Mouse (Mus musculus) neural tube, embryonic 11.5 days (tissue): ENCODE results near the gene Smim9. TPM values are rescaled to one million over a fixed set of nuclear protein-coding genes. Genes with fewer than 3 reads are reported as not detected.

Experiments used
- ATAC-seq: fragments of 200-750 bp; cut with Nextera tagmentation; 2 replicates; pipeline ENCODE4 v1.8.0; 2017; ENCODE audit warnings: moderate number of reproducible peaks, mild to moderate bottlenecking, moderate TSS enrichment, moderate library complexity; ENCODE audit not compliant: insufficient read depth, low FRiP score, low TSS enrichment
- DNase-seq: peaks from one replicate; pipeline ENCODE4 v3.0.0-alpha.2; 2015; ENCODE audit warnings: low spot score
- H3K27ac ChIP-seq: fragments of 300-500 bp; sonication (generic); 2 replicates; pipeline ENCODE4 v1.5.1; 2014; ENCODE audit warnings: low read depth, mild to moderate bottlenecking, low read length
- H3K27me3 ChIP-seq: fragments of 300-500 bp; sonication (generic); 2 replicates; pipeline ENCODE4 v1.6.1; 2014; ENCODE audit warnings: mild to moderate bottlenecking, low read length, mixed read lengths; ENCODE audit not compliant: control insufficient read depth, insufficient read depth
- H3K36me3 ChIP-seq: fragments of 300-500 bp; sonication (generic); 2 replicates; pipeline ENCODE4 v1.6.1; 2014; ENCODE audit warnings: mild to moderate bottlenecking, low read length, moderate library complexity, mixed read lengths; ENCODE audit not compliant: control insufficient read depth, insufficient read depth
- H3K4me1 ChIP-seq: fragments of 300-500 bp; sonication (generic); 2 replicates; pipeline ENCODE4 v1.6.1; 2014; ENCODE audit warnings: low read length, mixed read lengths; ENCODE audit not compliant: control insufficient read depth, insufficient read depth
- H3K4me2 ChIP-seq: fragments of 300-500 bp; sonication (generic); 2 replicates; pipeline ENCODE4 v1.6.1; 2014; ENCODE audit warnings: low read depth, mild to moderate bottlenecking, moderate library complexity
- H3K4me3 ChIP-seq: fragments of 300-500 bp; sonication (generic); 2 replicates; pipeline ENCODE4 v1.5.1; 2014; ENCODE audit warnings: low read depth, low read length
- H3K9ac ChIP-seq: fragments of 300-500 bp; sonication (generic); 2 replicates; pipeline ENCODE4 v1.6.1; 2014; ENCODE audit warnings: mild to moderate bottlenecking, low read length
- H3K9me3 ChIP-seq: fragments of 300-500 bp; sonication (generic); 2 replicates; pipeline ENCODE4 v1.6.1; 2016; ENCODE audit warnings: low read length; ENCODE audit not compliant: control insufficient read depth
- WGBS: fragments of 180-500 bp; shearing (Covaris S2); extraction: QIAGEN DNeasy Blood & Tissue Kit; methylation state at CpG from one replicate; pipeline ENCODE4 v1.1.7; 2014; 5-methylcytosine and 5-hydroxymethylcytosine counted together
- polyA plus RNA-seq: library from polyadenylated mRNA; unstranded; fragments of >200 nt; fragmentation: Nextera tagmentation; extraction: Ambion mirVana; gene quantifications from 2 replicates; pipeline ENCODE4 v1.2.1, GENCODE M21; 2014

Smim9 gene
- polyA plus RNA-seq, 1 experiment from 2014 or later, result not detected

- H3K9ac ChIP-seq, result peak within 1 kb of the TSS; percentile 52
- WGBS, result 22% methylated on average over 36 of the region's 36 CpGs
- H3K27me3 ChIP-seq, result no peaks in the 10 kb centered on the region
- H3K9me3 ChIP-seq, result no peaks in the 10 kb centered on the region
- H3K36me3 ChIP-seq, result no peaks in the 10 kb centered on the region
- no peak within 1 kb of the TSS for H3K27ac ChIP-seq
- peak; percentile 82 for DNase-seq
- peak within 1 kb of the TSS; percentile 46 for H3K4me2 ChIP-seq
- H3K4me3 ChIP-seq, result peak within 1 kb of the TSS; percentile 41
- ATAC-seq, result peak; percentile 97
- no peaks in the 10 kb centered on the region for H3K4me1 ChIP-seq
These were observed 33.0 kb downstream of the Smim9 start, which contains the start of gene Mpp1 for GRCm38 (mm10) chrX:75130467-75131160. TSS of gene Mpp1 (minus strand) at chrX:75131016.

GRCm38 (mm10) chrX:75129474-75129873 is 34.1 kb downstream of the Smim9 start:
- Histone ChIP-seq H3K27me3 (no peaks in the 10 kb centered on the region), H3K4me3 (no peak overlapping the region), H3K9ac (no peak overlapping the region), H3K4me2 (no peak overlapping the region), H3K36me3 (no peaks in the 10 kb centered on the region), H3K27ac (no peak overlapping the region), H3K9me3 (no peaks in the 10 kb centered on the region), H3K4me1 (no peaks in the 10 kb centered on the region)
- 60% methylated on average over 2 of the region's 2 CpGs for WGBS
- DNase-seq (no peak), ATAC-seq (no peak)

- no peaks in the 10 kb centered on the region for H3K36me3 ChIP-seq
- H3K27ac ChIP-seq, result no peak overlapping the region
- no peaks in the 10 kb centered on the region for H3K9me3 ChIP-seq
- no peak overlapping the region for H3K9ac ChIP-seq
- H3K4me1 ChIP-seq, result no peaks in the 10 kb centered on the region
- no peaks in the 10 kb centered on the region for H3K27me3 ChIP-seq
- H3K4me3 ChIP-seq, result no peak overlapping the region
- no peak overlapping the region for H3K4me2 ChIP-seq
- DNase-seq (no peak), ATAC-seq (no peak)
These were observed 35.1 kb downstream of the Smim9 start for GRCm38 (mm10) chrX:75128333-75128980.

- ATAC-seq, result no peak
- no peak overlapping the region for H3K4me2 ChIP-seq
- H3K27me3 ChIP-seq, result no peaks in the 10 kb centered on the region
- H3K27ac ChIP-seq, result no peak overlapping the region
- no peaks in the 10 kb centered on the region for H3K9me3 ChIP-seq
- H3K36me3 ChIP-seq, result no peaks in the 10 kb centered on the region
- H3K9ac ChIP-seq, result no peak overlapping the region
- no peak for DNase-seq
- H3K4me1 ChIP-seq, result no peaks in the 10 kb centered on the region
- no peak overlapping the region for H3K4me3 ChIP-seq
These were observed 36.7 kb downstream of the Smim9 start for GRCm38 (mm10) chrX:75126893-75127292.

GRCm38 (mm10) chrX:75125606-75126005 is 38.0 kb downstream of the Smim9 start:
- DNase-seq (no peak), ATAC-seq (no peak)
- no peak overlapping the region for H3K4me2 ChIP-seq
- H3K4me3 ChIP-seq, result no peak overlapping the region
- no peaks in the 10 kb centered on the region for H3K9me3 ChIP-seq
- no peak overlapping the region for H3K9ac ChIP-seq
- H3K4me1 ChIP-seq, result no peaks in the 10 kb centered on the region
- 87% methylated on average over 3 of the region's 3 CpGs for WGBS
- no peaks in the 10 kb centered on the region for H3K27me3 ChIP-seq
- no peaks in the 10 kb centered on the region for H3K36me3 ChIP-seq
- no peak overlapping the region for H3K27ac ChIP-seq

GRCm38 (mm10) chrX:75115550-75115949 is 48.0 kb downstream of the Smim9 start:
- Histone ChIP-seq H3K27me3 (no peaks in the 10 kb centered on the region), H3K4me3 (no peak overlapping the region), H3K4me1 (no peaks in the 10 kb centered on the region), H3K27ac (no peak overlapping the region), H3K9me3 (no peaks in the 10 kb centered on the region), H3K9ac (no peak overlapping the region), H3K36me3 (no peaks in the 10 kb centered on the region), H3K4me2 (no peak overlapping the region)
- no peak for ATAC-seq
- DNase-seq, result no peak

GRCm38 (mm10) chrX:75102293-75102692 is 61.3 kb downstream of the Smim9 start:
- no peak overlapping the region for H3K9ac ChIP-seq
- no peaks in the 10 kb centered on the region for H3K4me1 ChIP-seq
- H3K27me3 ChIP-seq, result no peaks in the 10 kb centered on the region
- H3K9me3 ChIP-seq, result no peaks in the 10 kb centered on the region
- no peaks in the 10 kb centered on the region for H3K36me3 ChIP-seq
- H3K27ac ChIP-seq, result no peak overlapping the region
- no peak overlapping the region for H3K4me3 ChIP-seq
- ATAC-seq, result no peak
- DNase-seq, result no peak
- H3K4me2 ChIP-seq, result no peak overlapping the region
- WGBS, result 91% methylated on average over 6 of the region's 6 CpGs

- no peak for DNase-seq
- 93% methylated on average over 8 of the region's 8 CpGs for WGBS
These were observed 64.8 kb downstream of the Smim9 start for GRCm38 (mm10) chrX:75098799-75099198.

GRCm38 (mm10) chrX:75096163-75096770 is 67.3 kb downstream of the Smim9 start:
- Histone ChIP-seq H3K27me3 (no peaks in the 10 kb centered on the region), H3K36me3 (no peaks in the 10 kb centered on the region), H3K27ac (no peak overlapping the region), H3K4me3 (peak overlapping the region; percentile 48), H3K4me1 (no peaks in the 10 kb centered on the region), H3K4me2 (peak overlapping the region; percentile 51), H3K9me3 (no peaks in the 10 kb centered on the region), H3K9ac (peak overlapping the region; percentile 50)
- ATAC-seq (0 out of 2 replicates have a peak, but pooled peaks have one; percentile 5), DNase-seq (peak; percentile 11)
- WGBS, result 15% methylated on average over 23 of the region's 23 CpGs

More at GRCm38 (mm10) chrX:75098799-75099198, 64.8 kb downstream of the Smim9 start:
- no peak for ATAC-seq
- Histone ChIP-seq H3K4me1 (no peaks in the 10 kb centered on the region), H3K9me3 (no peaks in the 10 kb centered on the region), H3K27me3 (no peaks in the 10 kb centered on the region), H3K36me3 (no peaks in the 10 kb centered on the region), H3K4me3 (no peak overlapping the region), H3K4me2 (no peak overlapping the region), H3K27ac (no peak overlapping the region), H3K9ac (no peak overlapping the region)
